Mouse (Mus musculus): ENCODE measurements around the gene C130032M10Rik.

GRCm38 (mm10) chr9:114557086-114557485, 41.6 kb downstream of the C130032M10Rik start:
- no peak for TF ChIP-seq POLR2A (IDR thresholded peaks at IDR 0.05; ENCODE audit: insufficient read depth, low read depth, low read length)
- no peak for TF ChIP-seq CTCF (IDR thresholded peaks at IDR 0.05; ENCODE audit: insufficient read depth, low read depth, low read length)
